Mouse (Mus musculus) monocyte, adult 5-6 weeks (primary cell): Measurements from ENCODE around the gene Lyve1. TPM values are rescaled to one million over a fixed set of nuclear protein-coding genes. Genes with fewer than 3 reads are reported as not detected.
"Not testable (repeated sequence)": the region's sequence is repeated elsewhere in the genome, so short reads cannot be mapped to it uniquely, and the experiment has no call there.

ENCODE experiments used
- ATAC-seq: fragments of 153-309, 156-312 bp; replicated peaks from 2 replicates; pipeline ENCODE4 v1.8.0; 2017; ENCODE audit warnings: mild to moderate bottlenecking; ENCODE audit not compliant: low TSS enrichment, insufficient number of reproducible peaks, severe bottlenecking, poor library complexity, low FRiP score
- total RNA-seq: library from RNA; stranded (forward); fragments of 200-1000, 200-491, 200-594 nt; gene quantifications from 3 replicates; pipeline ENCODE4 v1.2.3, GENCODE M21; 2017

Lyve1 gene
- not detected in 3 replicates for total RNA-seq

DNA sequence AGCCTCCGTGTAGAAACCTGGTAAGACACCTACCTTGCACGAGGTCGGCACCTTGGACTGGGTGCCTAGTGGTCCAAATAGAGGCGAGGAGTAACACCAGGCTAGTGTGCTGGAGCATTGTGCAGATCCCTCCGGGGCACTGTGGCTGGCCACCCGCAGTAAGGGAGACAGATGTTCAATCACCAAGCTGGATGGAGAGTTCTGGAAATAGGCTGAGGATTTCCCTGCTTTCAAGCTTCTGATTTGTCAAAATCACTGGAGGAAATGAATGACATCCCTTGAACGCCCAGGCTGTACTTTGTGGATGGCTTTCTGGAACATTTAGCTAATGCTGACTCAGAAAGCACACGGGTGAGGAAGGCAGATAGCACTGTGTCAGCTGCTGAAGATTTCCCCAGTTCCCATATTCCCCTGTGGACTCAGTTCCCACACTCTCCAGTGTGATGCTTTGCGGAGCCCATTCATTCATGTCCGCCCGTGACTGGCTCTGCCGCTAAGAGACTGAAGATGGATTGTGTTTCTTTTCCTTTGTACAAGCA lies at the start of gene Lyve1:
Lyve1 (minus strand) TSS at position 489 of the 539 bp plus-strand sequence.
- no peak for ATAC-seq

DNA sequence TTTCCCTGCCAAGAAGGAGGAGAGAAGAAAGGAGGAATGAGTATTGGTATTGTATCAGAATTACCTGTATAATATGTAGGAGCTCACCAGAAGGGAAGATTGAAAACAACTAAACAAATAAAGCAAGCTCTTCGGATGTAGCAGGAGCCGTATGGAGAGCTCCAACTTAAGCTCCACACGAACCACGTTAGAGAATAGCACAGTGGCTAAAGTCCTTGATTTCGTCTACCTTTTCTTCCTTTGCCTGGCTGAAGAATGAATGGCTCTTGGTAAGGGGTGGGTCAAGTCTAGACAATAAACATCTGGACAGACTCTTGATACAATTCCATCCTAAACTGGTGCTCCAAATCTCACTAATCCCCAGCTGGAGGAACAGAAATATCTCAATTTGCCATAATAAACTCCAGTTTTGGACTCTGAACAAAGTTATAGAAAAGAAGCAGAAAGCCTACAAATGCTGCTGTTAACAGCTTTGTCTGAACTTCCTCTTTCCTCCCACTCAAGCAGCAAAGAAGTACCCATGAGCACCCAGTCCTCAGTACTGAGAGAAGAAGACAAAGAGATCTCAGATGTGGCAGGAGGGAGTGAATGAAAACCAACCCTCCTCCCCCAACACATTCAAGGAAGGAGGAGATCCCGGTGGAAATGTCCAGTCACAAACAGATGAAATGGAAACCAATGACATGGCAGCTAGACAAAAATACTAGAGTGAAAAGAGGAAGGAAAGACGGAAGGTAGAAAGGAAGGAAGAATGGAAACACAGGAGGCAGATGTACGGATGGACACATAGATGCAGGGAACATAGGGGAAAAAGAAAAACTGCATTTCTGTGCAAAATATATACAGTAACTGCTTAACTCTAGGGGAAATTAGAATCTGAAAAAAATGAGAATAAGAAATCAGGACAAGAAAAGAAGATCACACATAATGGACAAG lies 45.4 kb upstream of the Lyve1 start:
- ATAC-seq, result no peak

DNA sequence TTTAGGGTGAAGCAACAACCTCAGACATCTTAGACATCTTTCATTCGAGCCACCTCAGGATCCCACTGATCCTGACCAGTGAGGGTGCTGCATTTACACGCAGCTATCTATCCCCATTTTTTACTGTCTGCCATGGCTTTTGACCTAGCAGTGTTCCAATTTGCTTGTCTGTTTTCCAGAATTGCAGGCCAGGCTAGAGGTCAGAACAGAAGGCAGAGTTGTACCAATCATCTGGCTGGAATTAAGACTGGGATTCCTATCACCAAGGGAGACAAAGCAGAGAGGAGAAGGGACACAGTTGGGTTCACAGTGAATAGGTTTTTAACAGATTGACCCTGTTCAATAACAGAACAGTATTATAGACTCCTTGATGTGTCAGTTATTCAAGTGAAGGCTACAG lies 43.5 kb upstream of the Lyve1 start:
- ATAC-seq, result no peak

DNA sequence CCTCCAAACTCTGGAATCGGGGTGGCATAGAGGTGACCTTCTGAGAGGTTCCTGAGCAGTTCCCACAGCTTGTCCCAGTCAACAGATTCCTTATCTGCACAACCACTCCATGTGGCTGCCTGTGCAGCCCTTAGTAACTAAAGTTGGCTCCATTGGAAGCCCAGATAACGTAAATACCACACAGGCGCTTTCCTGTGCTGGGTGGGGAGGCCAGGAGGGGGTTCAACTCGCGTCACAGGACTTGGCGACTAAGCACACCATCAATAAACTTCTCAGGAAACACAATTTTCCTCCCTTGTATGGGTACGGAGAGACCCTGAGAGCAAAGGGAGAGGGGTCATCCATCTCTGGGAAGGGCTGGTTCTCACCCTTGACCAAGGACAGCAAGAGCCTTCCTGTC lies 40.2 kb upstream of the Lyve1 start:
- no peak for ATAC-seq

DNA sequence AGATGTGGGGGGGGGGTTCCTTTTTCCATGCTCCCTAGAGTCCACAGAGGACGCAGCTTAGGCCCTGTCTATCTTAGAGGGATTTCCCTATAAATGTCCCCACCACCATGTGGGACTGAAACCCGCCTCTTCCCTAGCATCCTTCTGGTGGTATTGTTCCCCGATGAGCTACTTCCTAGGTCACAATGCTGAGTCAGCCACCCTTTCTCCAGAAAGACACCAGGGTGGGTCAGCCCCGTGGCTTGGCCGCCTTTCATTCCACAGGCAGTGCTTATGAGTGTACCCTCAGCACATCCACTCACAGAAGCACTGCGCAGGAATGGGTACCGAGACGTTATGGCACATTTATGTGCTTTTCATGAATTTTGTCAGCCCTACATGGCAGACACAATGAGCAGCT lies 34.2 kb upstream of the Lyve1 start:
- no peak for ATAC-seq

DNA sequence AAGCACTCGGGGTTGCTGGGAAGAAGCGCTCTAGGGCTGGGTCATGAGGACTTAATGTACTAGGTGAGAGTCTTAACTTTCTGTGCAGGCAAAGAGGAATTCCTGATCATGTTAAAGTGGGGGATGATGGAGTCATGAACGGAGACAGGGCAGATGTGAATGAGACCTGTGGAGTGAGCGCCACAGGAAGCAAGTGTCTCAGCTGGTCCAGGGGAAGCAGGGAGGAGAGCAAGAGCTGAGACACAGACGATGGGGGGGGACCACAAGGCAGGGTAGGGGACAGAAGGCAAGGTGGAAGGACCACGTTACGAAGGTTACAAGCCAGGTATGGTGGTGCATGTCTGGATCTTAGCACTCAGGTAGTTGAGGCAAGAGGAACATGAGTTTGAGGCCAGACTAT lies 33.4 kb upstream of the Lyve1 start:
- no peak for ATAC-seq

DNA sequence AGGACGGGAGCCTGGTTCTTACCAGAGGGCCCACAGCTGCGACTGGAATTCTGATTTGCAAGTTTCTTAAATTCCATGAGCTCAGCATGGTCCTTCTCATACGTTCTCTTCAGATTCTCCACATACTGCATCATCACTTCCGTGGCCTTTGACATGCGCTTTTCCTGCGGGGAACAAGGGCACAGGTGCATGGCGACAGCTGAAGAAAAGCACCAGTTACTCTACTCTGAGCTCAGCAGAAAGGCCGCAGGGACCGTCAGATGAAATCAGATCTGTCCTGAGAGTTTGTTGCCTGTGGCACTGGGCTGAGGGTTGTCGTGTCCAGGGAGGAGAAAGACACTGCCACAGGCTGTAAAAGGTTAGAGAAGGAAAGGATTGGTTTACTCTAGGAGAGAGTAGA lies 32.7 kb upstream of the Lyve1 start:
- not testable (repeated sequence) for ATAC-seq

DNA sequence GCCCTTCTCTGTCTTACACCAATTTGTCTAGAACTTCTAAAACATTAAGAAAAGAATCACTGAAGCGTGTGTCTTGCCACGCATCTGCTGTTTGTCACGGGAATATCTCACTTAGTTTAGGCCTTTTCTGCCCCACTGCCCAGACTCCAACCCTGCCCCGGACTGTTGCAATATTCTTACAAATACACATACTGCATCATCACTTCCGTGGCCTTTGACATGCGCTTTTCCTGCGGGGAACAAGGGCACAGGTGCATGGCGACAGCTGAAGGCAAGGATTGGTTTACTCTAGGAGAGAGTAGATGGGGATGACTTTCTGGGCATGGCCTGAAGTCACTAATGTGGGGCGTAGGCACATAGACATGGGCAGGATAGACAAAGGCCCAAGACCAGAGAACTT lies 31.6 kb upstream of the Lyve1 start:
- no peak for ATAC-seq

DNA sequence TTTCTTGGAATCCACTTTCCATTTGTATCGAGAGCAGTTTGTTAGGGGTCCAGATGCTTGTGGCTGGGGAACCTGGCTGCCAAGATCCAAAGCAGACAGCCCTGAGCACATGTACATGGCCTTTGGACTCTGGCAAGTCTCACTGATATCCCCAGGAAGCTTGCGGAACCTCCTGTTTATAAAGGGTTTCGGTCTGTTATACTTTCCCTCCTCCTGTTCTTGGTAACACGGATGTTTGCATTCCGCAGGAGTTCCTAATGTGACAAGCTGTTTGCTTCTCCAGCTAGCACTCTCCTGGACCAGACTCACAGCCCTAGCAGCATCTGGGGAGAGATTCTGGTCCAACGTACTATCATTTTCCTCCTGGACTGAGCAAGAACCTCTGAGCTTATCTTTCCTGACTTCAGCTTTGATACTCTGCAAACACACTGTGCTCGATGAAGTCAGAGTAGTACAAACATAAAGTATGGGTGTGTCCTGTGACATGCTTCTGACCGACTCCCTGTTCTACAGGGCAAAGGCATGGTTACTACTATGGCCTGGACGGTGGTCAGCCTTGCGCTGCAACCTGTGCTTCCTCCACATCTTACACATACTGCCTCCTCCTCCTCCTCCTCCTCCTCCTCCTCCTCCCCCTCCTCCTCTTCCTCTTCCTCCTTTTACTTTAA lies 31.0 kb upstream of the Lyve1 start:
- ATAC-seq, result no peak

DNA sequence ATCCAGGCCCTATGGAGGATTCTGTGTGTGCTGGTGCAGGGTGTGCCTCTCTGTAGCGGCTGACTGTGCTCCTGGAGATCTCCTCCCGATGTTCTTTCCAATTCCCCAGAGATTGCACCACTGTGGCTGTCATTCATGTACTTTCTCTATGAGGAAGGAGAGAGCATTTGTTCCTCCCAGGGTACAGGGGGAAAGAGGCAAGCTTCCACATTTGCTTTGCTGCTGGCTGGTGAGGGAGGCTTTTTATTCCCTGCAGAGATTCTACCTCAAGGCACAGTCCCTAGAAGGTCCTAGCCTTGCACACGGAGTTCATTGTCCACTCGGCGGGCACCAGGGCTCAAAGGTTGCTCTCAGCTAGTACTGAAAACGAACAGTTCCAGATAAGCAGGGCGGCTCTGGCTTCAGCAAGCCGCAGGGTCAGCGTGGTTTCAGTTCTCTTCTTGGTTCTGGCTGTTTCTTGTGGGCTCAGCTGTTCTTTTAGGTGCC lies 28.5 kb upstream of the Lyve1 start:
- 0 out of 2 replicates have a peak, but pooled peaks have one; percentile 53 for ATAC-seq

DNA sequence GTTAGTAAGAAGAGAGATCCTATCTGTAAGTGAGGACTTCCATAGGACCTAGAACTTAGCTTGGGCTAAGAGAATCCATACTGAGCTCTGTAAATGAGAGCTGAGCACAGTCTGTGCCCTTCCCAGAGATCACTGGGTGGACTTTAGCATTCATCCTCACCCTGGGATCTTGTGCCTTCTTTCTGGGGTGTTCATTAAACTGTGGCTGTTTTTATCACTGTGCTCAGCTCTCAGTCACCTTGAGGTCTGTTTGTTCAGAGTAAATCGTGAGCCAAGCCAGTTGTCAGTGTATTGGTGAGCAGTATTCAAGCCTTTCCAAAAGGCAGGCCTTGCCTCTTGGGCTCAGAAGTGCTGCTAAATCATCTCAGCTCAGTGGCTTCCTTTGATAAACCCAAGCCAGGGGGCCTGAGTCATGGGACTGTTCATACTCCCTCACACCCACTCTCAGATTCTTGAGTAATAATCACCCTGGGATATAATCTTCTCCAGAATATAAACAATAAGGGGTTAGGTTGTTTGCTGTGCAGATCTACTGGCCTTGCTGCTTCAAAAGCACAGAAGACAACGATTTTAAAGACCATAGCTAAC lies 18.8 kb upstream of the Lyve1 start:
- ATAC-seq, result no peak

DNA sequence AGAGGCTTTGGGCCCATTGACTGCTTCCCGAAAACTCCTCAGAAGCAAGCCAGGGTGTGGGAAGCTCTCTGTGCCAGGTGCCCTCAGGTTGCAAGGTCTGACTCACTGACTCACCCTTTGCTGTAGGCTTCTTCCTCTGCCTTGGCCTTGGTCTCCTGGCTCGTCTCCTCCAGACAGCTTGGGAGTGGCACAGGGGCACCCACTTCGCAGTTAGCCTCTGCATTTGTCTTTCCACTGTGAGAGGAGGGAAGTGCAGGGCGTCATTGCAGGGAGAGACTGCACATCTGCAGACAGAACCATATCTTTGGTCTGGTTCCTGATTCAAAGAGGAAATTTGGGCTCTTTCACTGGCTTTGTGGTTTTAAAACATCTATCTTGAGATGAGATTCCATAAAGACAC lies 15.0 kb upstream of the Lyve1 start:
- ATAC-seq, result no peak

DNA sequence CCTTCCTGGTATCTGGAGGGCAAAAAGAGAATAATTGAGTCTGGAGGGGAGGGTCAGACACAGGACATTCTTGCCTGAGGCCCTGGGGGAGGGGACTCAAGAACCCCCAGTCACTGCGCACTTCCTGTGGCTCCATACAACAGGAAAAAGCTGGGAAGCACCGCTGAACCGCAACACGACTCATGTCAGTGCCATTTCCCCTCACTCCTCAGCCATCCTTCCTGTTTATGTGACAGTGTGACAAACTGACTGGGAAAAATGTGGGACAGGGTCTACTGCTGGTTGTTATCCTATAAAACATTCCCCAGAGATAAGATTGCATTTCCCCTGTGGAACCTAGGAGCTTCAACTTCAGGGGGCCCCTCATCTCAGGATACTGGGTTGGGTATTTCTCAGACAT lies 13.9 kb upstream of the Lyve1 start:
- no peak for ATAC-seq

DNA sequence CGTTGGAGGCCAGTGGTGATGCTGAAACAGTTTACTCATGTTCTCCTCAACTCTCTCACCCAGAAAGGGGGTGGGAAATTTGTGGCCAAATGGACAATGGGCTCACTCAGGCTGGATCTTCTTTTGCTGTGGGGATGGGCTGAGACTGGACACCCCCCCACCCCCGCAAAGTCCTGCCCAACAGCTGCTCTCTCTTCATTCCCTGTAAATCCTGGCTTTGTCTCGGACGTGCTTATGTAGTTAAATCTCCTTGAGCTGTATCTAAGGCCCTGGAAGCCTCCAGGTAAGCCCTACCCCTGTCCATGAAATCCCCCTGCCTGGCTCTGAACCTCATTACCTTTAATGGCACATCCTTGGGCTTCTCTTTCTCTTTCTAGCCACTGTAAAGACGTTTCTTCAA lies 5.8 kb upstream of the Lyve1 start:
- no peak for ATAC-seq

DNA sequence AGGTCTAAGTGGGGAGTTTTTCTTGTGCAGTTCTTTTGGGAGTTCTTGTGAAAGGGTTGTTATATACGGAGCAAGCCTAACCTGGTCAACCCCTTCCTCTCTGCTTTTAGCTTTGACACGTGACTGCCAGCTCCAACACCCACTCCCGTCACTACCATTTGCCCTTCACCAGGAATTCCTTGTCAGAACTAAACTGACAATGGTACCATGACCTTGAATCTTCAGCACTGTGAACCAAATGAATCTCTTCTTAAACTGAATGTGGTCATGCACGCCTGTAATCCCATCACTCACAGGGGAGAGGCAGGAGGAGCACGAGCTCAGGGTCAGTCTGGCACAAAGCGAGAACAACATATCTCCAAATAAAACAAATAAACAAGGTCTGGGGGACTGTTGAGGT lies 4.1 kb upstream of the Lyve1 start:
- no peak for ATAC-seq

DNA sequence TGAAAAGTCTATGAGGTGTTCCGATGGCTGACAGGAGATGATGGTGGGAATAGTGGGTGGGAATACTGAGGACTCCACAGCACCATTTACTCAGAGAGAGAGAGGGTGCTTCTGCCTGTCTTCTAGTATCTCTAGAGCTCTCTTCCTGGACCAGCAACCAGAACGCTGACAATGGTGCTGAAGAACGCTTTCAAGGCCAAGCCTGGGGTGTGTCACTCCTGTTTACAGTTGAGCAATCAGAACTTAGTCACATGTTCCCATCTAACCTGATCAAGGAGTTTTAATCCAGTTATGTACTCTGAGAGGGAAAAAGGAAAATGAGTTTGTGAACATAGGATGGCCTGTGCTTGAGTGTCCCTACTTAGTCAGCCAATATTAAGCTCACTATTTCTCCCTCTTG lies 3.0 kb upstream of the Lyve1 start:
- no peak for ATAC-seq

DNA sequence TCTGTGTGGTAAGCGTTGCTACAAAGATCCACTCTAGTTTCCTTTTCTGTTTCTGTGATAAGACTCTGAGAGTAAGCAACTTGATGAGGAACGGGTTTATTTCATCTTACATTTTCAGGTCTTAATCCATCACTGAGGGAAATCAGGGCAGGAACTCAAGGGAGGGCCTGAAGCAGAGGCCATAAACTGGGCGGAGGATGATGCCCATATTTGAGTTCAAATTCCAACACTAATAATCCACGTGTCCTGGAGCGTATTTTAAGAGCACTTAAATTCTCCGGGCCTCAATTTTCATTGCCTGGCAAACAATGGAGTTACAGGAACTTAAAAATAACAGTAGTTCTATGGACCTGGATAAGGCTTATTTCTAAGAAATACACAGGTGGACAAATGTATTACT lies 2.5 kb upstream of the Lyve1 start:
- no peak for ATAC-seq

DNA sequence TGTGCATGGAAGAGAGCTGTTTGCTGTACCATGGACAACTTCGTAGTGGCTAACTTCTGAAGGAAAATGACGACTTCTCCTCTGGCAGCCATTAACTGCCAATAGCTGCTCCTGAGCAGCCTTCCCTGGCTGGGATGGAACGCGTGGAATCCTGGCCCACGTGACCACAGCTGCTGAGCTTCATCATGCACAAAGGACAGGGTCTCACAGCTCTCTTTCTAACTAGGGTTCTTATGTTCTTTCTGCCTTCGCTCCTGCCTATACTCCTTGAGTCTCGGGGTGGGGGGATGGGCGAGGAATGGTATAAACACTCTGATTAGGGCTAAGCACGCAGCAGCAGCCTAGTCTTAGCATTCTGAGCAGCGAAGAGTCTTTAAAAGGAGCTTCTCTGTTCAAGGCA lies 2.0 kb upstream of the Lyve1 start:
- ATAC-seq, result no peak

DNA sequence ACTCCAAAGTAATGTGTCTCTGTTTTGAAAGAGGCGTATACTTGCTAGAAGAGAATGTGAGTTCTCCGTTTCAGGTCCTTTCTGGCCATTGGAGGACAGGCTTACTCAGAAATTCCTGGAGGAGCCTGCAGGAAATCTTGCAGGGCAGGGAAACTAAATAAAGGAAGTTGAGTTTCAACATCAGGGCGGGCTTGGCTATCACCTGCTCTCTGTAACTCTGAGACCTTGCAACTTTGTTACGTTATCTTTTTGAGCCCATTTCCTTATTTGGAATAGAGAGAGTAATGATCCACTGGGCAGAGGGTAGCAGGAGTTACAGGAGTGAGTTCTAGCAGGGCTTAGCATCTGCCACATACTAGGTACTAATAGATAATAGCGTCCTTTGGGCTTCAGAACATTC lies 2.9 kb downstream of the Lyve1 start:
- ATAC-seq, result no peak
